Mouse (Mus musculus) liver, embryonic 12.5 days (tissue): ENCODE measurements at regions not wholly inside any gene's neighbourhood (a gene's known extent, or its start where the extent isn't known, plus 50 kb on each side); places are given as distances from the start of the nearest gene placed in this dataset.

Source experiments
- ATAC-seq: fragments of 200-750 bp; cut with Nextera tagmentation; 2 replicates; pipeline ENCODE4 v1.8.0; 2017; ENCODE audit warnings: moderate number of reproducible peaks, mild to moderate bottlenecking, moderate library complexity
- H3K27ac ChIP-seq: fragments of 300-500 bp; sonication (generic); 2 replicates; pipeline ENCODE4 v1.5.1; 2016; ENCODE audit warnings: mild to moderate bottlenecking
- H3K27me3 ChIP-seq: fragments of 300-500 bp; sonication (generic); replicated peaks from 2 replicates; pipeline ENCODE4 v1.6.1; 2016; ENCODE audit warnings: mild to moderate bottlenecking, moderate library complexity
- H3K36me3 ChIP-seq: fragments of 300-500 bp; sonication (generic); 2 replicates; pipeline ENCODE4 v1.6.1; 2016; ENCODE audit warnings: mild to moderate bottlenecking, moderate library complexity
- H3K4me1 ChIP-seq: fragments of 300-500 bp; sonication (generic); 2 replicates; pipeline ENCODE4 v1.6.1; 2016
- H3K4me2 ChIP-seq: fragments of 300-500 bp; sonication (generic); 2 replicates; pipeline ENCODE4 v1.6.1; 2016; ENCODE audit warnings: mild to moderate bottlenecking, moderate library complexity
- H3K4me3 ChIP-seq: fragments of 300-500 bp; sonication (generic); 2 replicates; pipeline ENCODE4 v1.5.1; 2016; ENCODE audit warnings: mild to moderate bottlenecking, moderate library complexity
- H3K9ac ChIP-seq: fragments of 300-500 bp; sonication (generic); 2 replicates; pipeline ENCODE4 v1.6.1; 2016; ENCODE audit warnings: mild to moderate bottlenecking, moderate library complexity
- H3K9me3 ChIP-seq: fragments of 300-500 bp; sonication (generic); replicated peaks from 2 replicates; pipeline ENCODE4 v1.6.1; 2016; ENCODE audit warnings: mild to moderate bottlenecking, moderate library complexity
- WGBS: fragments of 180-500 bp; shearing (Covaris S2); methylation state at CpG from one replicate; pipeline ENCODE4 v1.1.7; 2016; ENCODE audit not compliant: insufficient replicate concordance; 5-methylcytosine and 5-hydroxymethylcytosine counted together

GRCm38 (mm10) chr19:59590021-59590420, 131.8 kb downstream of the Emx2 start:
- Histone ChIP-seq H3K27me3 (no peaks in the 10 kb centered on the region), H3K36me3 (no peaks in the 10 kb centered on the region), H3K4me2 (no peak overlapping the region), H3K4me3 (no peak overlapping the region), H3K4me1 (no peaks in the 10 kb centered on the region), H3K9me3 (no peaks in the 10 kb centered on the region), H3K9ac (no peak overlapping the region), H3K27ac (no peak overlapping the region)
- no peak for ATAC-seq
- WGBS = 78% methylated on average over 3 of the region's 3 CpGs

GRCm38 (mm10) chr19:59592060-59592459, 133.9 kb downstream of the Emx2 start:
- H3K4me2 ChIP-seq = no peak overlapping the region

GRCm38 (mm10) chr19:59624288-59624795, 166.2 kb downstream of the Emx2 start:
- ATAC-seq = no peak
- H3K4me3 ChIP-seq = no peak overlapping the region
- H3K4me2 ChIP-seq = no peak overlapping the region

More at GRCm38 (mm10) chr19:59592060-59592459, 133.9 kb downstream of the Emx2 start:
- Histone ChIP-seq H3K27ac (no peak overlapping the region), H3K9me3 (no peaks in the 10 kb centered on the region), H3K9ac (no peak overlapping the region), H3K4me3 (no peak overlapping the region), H3K27me3 (no peaks in the 10 kb centered on the region), H3K36me3 (no peaks in the 10 kb centered on the region), H3K4me1 (no peaks in the 10 kb centered on the region)
- WGBS = 56% methylated on average over 3 of the region's 3 CpGs
- no peak for ATAC-seq

DNA sequence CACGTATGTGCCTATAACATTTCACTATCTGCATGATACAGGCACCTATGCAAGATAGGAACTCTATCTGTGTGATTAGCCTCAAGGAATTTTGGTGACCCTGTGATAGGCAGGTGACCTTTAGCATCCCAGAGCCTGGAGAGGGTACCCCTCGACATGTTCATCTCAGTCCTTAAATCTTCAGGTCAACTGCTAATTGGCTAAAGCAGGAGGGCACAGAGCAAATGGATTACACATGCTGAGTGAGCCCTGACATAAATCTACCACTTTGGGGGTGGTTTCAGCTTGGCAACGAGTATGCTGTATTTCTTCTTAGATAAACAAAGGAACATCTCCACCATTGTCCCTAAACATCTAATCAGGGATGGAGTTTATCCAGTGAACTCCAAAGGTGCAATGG, 169.5 kb downstream of the Emx2 start:
- H3K9me3 ChIP-seq = no peaks in the 10 kb centered on the region
- no peak overlapping the region for H3K9ac ChIP-seq
- no peak for ATAC-seq
- no peak overlapping the region for H3K4me2 ChIP-seq
- 36% methylated on average over 3 of the region's 3 CpGs for WGBS
- no peak overlapping the region for H3K4me3 ChIP-seq
- no peaks in the 10 kb centered on the region for H3K27me3 ChIP-seq
- H3K27ac ChIP-seq = no peak overlapping the region
- H3K4me1 ChIP-seq = no peaks in the 10 kb centered on the region
- no peaks in the 10 kb centered on the region for H3K36me3 ChIP-seq

More at GRCm38 (mm10) chr19:59624288-59624795, 166.2 kb downstream of the Emx2 start:
- WGBS = 65% methylated on average over 6 of the region's 6 CpGs
- no peaks in the 10 kb centered on the region for H3K36me3 ChIP-seq
- H3K4me1 ChIP-seq = no peaks in the 10 kb centered on the region
- no peaks in the 10 kb centered on the region for H3K9me3 ChIP-seq
- H3K27me3 ChIP-seq = no peaks in the 10 kb centered on the region
- H3K9ac ChIP-seq = no peak overlapping the region
- no peak overlapping the region for H3K27ac ChIP-seq

- Histone ChIP-seq H3K36me3 (no peaks in the 10 kb centered on the region), H3K27ac (no peak overlapping the region), H3K27me3 (no peaks in the 10 kb centered on the region), H3K4me2 (no peak overlapping the region), H3K9me3 (no peaks in the 10 kb centered on the region), H3K9ac (no peak overlapping the region), H3K4me3 (no peak overlapping the region), H3K4me1 (no peaks in the 10 kb centered on the region)
- WGBS = 63% methylated on average over 15 of the region's 15 CpGs
- no peak for ATAC-seq
Observed at GRCm38 (mm10) chr19:59628296-59629160, 170.4 kb downstream of the Emx2 start.

GRCm38 (mm10) chr19:59629161-59629445, 170.9 kb downstream of the Emx2 start:
- no peak for ATAC-seq
- no peaks in the 10 kb centered on the region for H3K4me1 ChIP-seq
- no peaks in the 10 kb centered on the region for H3K27me3 ChIP-seq
- 73% methylated on average over 2 of the region's 2 CpGs for WGBS
- no peaks in the 10 kb centered on the region for H3K9me3 ChIP-seq
- no peak overlapping the region for H3K9ac ChIP-seq
- no peaks in the 10 kb centered on the region for H3K36me3 ChIP-seq
- H3K27ac ChIP-seq = no peak overlapping the region
- H3K4me2 ChIP-seq = no peak overlapping the region
- H3K4me3 ChIP-seq = no peak overlapping the region

DNA sequence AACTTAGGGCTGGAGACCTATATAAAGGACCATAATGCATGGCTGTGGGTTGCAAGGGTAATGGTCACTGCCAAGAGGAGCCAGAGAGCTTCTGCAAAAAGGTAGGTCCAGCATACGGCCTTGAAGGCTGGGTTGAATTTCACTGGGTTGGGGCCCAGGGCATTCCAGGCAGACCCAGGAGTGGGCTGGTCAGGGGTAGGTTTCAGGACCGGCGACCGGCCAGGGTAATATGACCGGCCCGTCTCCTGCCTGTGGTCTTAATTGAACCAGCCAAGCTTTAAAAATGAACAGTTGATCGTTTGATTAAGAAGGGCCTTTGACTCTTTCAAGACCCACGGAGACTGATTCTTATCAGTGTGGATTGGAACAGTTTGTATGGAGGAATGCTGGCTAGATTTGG, 171.9 kb downstream of the Emx2 start:
- no peak overlapping the region for H3K9ac ChIP-seq
- H3K27ac ChIP-seq = no peak overlapping the region
- no peaks in the 10 kb centered on the region for H3K36me3 ChIP-seq
- H3K27me3 ChIP-seq = no peaks in the 10 kb centered on the region
- H3K9me3 ChIP-seq = no peaks in the 10 kb centered on the region
- 77% methylated on average over 8 of the region's 8 CpGs for WGBS
- no peak overlapping the region for H3K4me3 ChIP-seq
- no peaks in the 10 kb centered on the region for H3K4me1 ChIP-seq
- H3K4me2 ChIP-seq = no peak overlapping the region
- no peak for ATAC-seq

DNA sequence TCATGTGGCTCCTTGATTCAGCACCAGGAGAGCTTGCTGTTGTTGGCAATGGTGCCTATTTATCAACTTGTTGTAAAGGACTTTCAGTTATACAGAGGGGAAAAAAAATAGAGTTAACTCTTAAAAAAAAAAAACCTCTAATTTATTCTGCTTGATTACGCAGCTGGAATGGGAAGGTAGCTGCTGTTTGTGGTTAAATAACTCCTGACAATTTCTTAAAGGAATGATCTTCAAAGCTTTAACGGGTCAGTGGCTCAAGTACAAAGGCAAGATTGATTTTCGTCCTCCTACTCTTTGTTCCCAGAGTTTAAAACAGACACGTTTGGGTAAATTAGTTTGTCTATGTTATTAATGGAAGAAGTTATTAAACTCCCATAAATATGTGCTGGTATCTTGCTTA, 172.5 kb downstream of the Emx2 start:
- ATAC-seq = no peak
- 51% methylated on average over 4 of the region's 4 CpGs for WGBS
- no peaks in the 10 kb centered on the region for H3K4me1 ChIP-seq
- H3K36me3 ChIP-seq = no peaks in the 10 kb centered on the region
- no peaks in the 10 kb centered on the region for H3K9me3 ChIP-seq
- no peak overlapping the region for H3K4me2 ChIP-seq
- no peak overlapping the region for H3K9ac ChIP-seq
- no peak overlapping the region for H3K4me3 ChIP-seq
- H3K27me3 ChIP-seq = no peaks in the 10 kb centered on the region
- no peak overlapping the region for H3K27ac ChIP-seq

- H3K9ac ChIP-seq = no peak overlapping the region
- no peak overlapping the region for H3K4me3 ChIP-seq
- H3K4me2 ChIP-seq = no peak overlapping the region
- H3K4me1 ChIP-seq = no peaks in the 10 kb centered on the region
- ATAC-seq = no peak
- H3K27me3 ChIP-seq = no peaks in the 10 kb centered on the region
- H3K27ac ChIP-seq = no peak overlapping the region
- no peaks in the 10 kb centered on the region for H3K36me3 ChIP-seq
- H3K9me3 ChIP-seq = no peaks in the 10 kb centered on the region
- 58% methylated on average over 1 of the region's 1 CpGs for WGBS
Observed at GRCm38 (mm10) chr19:59631541-59631940, 173.4 kb downstream of the Emx2 start.

DNA sequence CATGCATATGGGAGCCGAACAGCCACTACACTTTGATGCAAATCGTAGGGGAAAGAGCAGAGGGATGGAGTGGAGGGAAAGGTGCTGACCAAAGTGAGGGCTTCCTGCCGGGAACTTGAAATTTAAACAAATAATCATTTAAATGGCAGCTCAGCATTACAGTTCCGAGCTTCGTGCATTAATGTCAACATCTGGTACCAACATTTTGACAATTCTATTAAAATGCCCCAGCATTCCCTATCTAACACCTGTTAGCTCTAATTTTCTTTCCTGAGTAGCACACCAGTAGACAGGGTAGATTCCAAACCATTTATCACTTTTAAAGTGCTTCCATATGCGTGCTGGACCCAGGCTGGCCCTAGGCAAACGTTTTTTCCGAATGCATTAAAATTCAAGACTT, 178.1 kb downstream of the Emx2 start:
- ATAC-seq = no peak
- no peaks in the 10 kb centered on the region for H3K27me3 ChIP-seq
- no peak overlapping the region for H3K9ac ChIP-seq
- WGBS = 53% methylated on average over 8 of the region's 8 CpGs
- H3K4me1 ChIP-seq = no peaks in the 10 kb centered on the region
- H3K4me2 ChIP-seq = no peak overlapping the region
- no peaks in the 10 kb centered on the region for H3K9me3 ChIP-seq
- H3K4me3 ChIP-seq = no peak overlapping the region
- H3K27ac ChIP-seq = no peak overlapping the region
- no peaks in the 10 kb centered on the region for H3K36me3 ChIP-seq

- Histone ChIP-seq H3K27me3 (no peaks in the 10 kb centered on the region), H3K36me3 (no peaks in the 10 kb centered on the region), H3K27ac (no peak overlapping the region), H3K9me3 (no peaks in the 10 kb centered on the region), H3K4me2 (no peak overlapping the region), H3K4me1 (no peaks in the 10 kb centered on the region), H3K9ac (no peak overlapping the region), H3K4me3 (no peak overlapping the region)
- 61% methylated on average over 3 of the region's 3 CpGs for WGBS
- ATAC-seq = no peak
Observed at GRCm38 (mm10) chr19:59642606-59643005, 184.4 kb downstream of the Emx2 start.

DNA sequence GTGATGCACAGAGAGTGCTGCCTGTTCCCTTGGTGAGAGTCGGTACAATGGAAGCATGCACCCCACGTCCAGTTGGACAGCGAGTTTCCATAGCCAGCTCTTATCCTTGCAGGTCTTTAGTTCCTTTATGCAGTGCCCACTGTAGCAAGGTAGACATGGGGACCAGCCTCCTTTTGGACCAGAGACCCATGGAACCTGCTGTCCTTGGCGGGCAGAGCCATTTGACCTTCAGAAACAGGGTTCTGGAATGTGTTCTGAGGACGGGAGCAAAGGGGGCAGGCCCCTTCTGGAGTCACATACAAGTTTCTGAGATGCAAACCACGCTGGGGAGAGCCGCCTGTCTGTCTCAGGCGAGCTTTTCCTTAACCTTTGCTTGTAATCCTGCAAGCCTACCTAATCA, 188.1 kb downstream of the Emx2 start:
- Histone ChIP-seq H3K27ac (no peak overlapping the region), H3K9ac (no peak overlapping the region), H3K4me3 (no peak overlapping the region), H3K4me2 (no peak overlapping the region), H3K36me3 (no peaks in the 10 kb centered on the region), H3K27me3 (no peaks in the 10 kb centered on the region), H3K4me1 (no peaks in the 10 kb centered on the region), H3K9me3 (no peaks in the 10 kb centered on the region)
- no peak for ATAC-seq
- 48% methylated on average over 8 of the region's 8 CpGs for WGBS

DNA sequence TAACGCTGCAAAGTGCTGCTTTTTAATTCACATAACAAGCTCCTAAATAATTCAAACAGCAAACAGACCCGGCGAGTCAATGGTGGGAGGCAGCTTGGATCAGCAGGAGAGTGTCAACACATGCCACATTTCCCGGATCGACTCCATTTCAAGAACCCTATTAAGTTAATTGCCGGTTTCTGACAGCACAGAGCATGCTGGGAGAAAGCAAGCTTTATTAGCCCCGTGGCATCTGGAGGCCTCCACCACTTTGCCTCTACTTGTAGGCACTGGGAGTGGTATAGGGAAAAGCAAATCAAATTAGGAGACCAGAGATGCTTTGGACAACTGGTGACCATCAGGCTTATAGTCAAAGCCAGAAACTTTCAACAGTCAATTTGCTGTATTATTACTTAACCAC, 188.5 kb downstream of the Emx2 start:
- no peak for ATAC-seq

More for the DNA sequence above, 188.5 kb downstream of the Emx2 start:
- no peak overlapping the region for H3K9ac ChIP-seq
- no peak overlapping the region for H3K4me3 ChIP-seq
- no peaks in the 10 kb centered on the region for H3K4me1 ChIP-seq
- no peak overlapping the region for H3K27ac ChIP-seq
- no peaks in the 10 kb centered on the region for H3K27me3 ChIP-seq
- H3K36me3 ChIP-seq = no peaks in the 10 kb centered on the region
- no peaks in the 10 kb centered on the region for H3K9me3 ChIP-seq
- H3K4me2 ChIP-seq = no peak overlapping the region
- WGBS = 62% methylated on average over 7 of the region's 7 CpGs
